Mouse (Mus musculus) liver, postnatal 0 days (tissue): ENCODE data around the gene Olfr1124.

Experiments
- CTCF ChIP-seq: sonication (generic); IDR thresholded peaks from 2 replicates; pipeline ENCODE4 v1.5.1; 2016; ENCODE audit warnings: antibody characterized with exemption, low read depth
- EP300 ChIP-seq: IDR thresholded peaks from 2 replicates; pipeline ENCODE4 v1.6.1; 2016; ENCODE audit warnings: antibody characterized with exemption, low read depth, mild to moderate bottlenecking

DNA sequence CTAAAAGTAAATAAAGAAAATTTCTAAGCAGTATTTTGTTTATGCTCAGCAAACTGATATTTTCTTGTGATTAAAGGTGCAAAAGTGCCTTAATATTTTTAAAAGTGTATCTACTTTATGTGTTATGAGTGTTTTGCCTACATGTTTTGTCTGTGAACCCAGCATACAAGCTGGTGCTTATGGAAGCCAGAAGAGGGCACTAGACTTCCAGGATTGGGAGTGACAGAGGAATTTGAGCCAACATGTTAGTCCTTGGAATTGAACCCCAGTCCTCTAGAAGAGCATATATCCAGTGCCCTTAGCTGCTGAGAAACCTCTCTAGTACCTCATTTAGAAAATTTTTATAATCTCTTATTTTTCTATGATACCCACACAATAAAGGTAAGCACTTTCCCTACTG is 50.1 kb downstream of the Olfr1124 start:
- TF ChIP-seq CTCF (no peak), EP300 (no peak)
